Mouse (Mus musculus) testis, adult 2 months (tissue): ENCODE measurements around the gene Adamts13. TPM values are rescaled to one million over a fixed set of nuclear protein-coding genes. Genes with fewer than 3 reads are reported as not detected.
A peak's percentile ranks its signal among the peaks of the same experiment; 100 is the strongest.

Experiments used
- H3K27ac ChIP-seq: fragments of 200-500 bp; 2 replicates; pipeline ENCODE4 v1.5.1; 2012; ENCODE audit warnings: low read depth, low read length; ENCODE audit not compliant: control insufficient read depth, insufficient read depth
- H3K27me3 ChIP-seq: fragments of 200-500 bp; 2 replicates; pipeline ENCODE4 v1.6.1; 2012; ENCODE audit warnings: mild to moderate bottlenecking, low read length, moderate library complexity; ENCODE audit not compliant: control insufficient read depth, insufficient read depth
- H3K36me3 ChIP-seq: fragments of 200-500 bp; 2 replicates; pipeline ENCODE4 v1.6.1; 2012; ENCODE audit warnings: mild to moderate bottlenecking, low read length; ENCODE audit not compliant: control insufficient read depth, insufficient read depth
- H3K4me1 ChIP-seq: fragments of 200-500 bp; 2 replicates; pipeline ENCODE4 v1.6.1; 2012; ENCODE audit warnings: low read length; ENCODE audit not compliant: control insufficient read depth, insufficient read depth
- H3K4me3 ChIP-seq: fragments of 200-500 bp; 2 replicates; pipeline ENCODE4 v1.5.1; 2012; ENCODE audit warnings: low read depth, mild to moderate bottlenecking, low read length, moderate library complexity, mixed read lengths; ENCODE audit not compliant: control insufficient read depth
- CTCF ChIP-seq: fragments of 200-500 bp; IDR thresholded peaks from 2 replicates; pipeline ENCODE4 v1.5.1; 2012; ENCODE audit warnings: low read depth, mild to moderate bottlenecking, inconsistent platforms, low read length, moderate library complexity; ENCODE audit not compliant: control insufficient read depth, insufficient read depth, insufficient replicate concordance
- POLR2A ChIP-seq: fragments of 200-500 bp; IDR thresholded peaks from 2 replicates; pipeline ENCODE4 v1.6.1; 2012; ENCODE audit warnings: low read depth, mild to moderate bottlenecking, inconsistent platforms, low read length, moderate library complexity; ENCODE audit not compliant: control insufficient read depth
- polyA plus RNA-seq: library from polyadenylated mRNA; depleted of rRNA; stranded (reverse); fragments of >200 nt; gene quantifications from 2 replicates; pipeline ENCODE4 v1.2.3, GENCODE M21; 2012

Gene Adamts13
- polyA plus RNA-seq, 1 experiment, result 0.02 TPM

DNA sequence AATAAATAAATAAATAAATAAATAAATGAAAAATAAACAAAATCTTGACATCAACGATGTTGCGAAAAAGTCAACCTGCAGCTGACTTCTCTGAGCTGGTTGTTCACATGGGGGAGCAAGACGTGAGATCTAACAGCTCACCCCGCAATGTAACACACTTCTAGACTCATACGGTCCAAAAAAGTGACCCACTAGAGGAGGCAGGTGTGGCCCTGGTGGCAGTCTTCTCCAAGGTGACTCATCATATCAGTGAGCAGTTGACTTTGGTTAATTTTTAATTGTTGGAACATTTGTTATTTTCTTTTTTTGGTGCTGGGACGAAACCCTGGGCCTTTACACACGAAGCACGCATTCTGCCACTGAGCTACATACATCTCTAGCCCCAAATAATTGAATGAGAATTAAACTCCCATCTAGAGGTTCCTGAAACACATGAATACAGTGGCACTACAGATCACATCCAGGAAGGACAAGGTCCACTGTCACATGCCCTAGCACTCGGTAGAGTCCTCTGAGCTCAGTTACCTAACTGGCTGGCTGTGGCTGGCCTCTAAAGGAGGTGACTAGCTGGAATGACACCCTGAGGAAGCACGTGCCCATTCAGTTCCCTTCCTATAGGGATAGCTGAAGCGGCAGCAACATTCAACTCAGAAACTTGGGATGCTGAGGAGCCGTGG is 16.3 kb upstream of the Adamts13 start:
- Histone ChIP-seq H3K27ac (no peak overlapping the region), H3K4me1 (no peaks in the 10 kb centered on the region), H3K36me3 (no peaks in the 10 kb centered on the region; the same call in none of the 2 replicates), H3K27me3 (no peaks in the 10 kb centered on the region), H3K4me3 (no peak overlapping the region)
- TF ChIP-seq POLR2A, result no peak
- no peak for TF ChIP-seq CTCF

DNA sequence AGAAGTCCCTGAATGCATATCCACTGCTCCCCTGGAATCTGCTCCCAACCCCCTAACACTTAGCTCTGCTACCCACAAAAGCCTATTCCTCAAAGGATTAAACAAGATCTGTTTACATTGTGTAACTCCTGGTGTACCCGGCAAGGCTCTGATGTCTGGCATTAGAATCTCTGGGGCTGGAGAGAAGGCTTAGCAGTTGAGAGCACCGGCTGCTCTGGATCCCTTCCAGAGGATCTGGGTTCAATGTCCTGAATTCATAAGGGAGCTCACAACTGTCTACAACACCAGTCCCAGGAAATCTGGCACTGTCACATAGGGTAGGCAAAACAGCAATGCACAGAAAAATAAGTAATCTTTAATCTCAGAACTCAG is 15.7 kb upstream of the Adamts13 start:
- Histone ChIP-seq H3K36me3 (no peaks in the 10 kb centered on the region; the same call in none of the 2 replicates), H3K4me3 (no peak overlapping the region), H3K4me1 (no peaks in the 10 kb centered on the region), H3K27ac (no peak overlapping the region), H3K27me3 (no peaks in the 10 kb centered on the region)
- TF ChIP-seq POLR2A (no peak), CTCF (no peak)

DNA sequence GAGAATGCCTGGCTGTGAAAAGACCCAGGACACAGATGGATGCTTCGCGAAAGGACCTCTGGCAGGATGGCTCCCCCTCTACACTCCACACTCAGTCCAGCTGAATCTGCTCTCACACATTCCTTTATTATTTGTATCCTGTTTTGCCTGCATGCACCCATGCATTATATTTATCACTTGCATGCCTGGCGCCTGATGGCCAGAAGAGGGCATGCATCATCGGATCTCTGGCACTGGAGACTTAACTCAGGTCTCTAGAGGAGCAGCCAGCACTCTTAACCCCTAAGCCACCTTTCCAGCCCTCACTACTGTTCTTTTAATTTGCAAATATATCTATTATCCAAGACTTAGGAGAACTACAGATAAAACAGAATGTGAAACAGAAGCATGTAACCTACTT is 12.5 kb upstream of the Adamts13 start:
- no peak overlapping the region for H3K4me3 ChIP-seq
- H3K36me3 ChIP-seq, result no peaks in the 10 kb centered on the region; the same call in none of the 2 replicates
- TF ChIP-seq CTCF (peak; percentile 7; the same call in 1 of the 2 replicates), POLR2A (no peak)

DNA sequence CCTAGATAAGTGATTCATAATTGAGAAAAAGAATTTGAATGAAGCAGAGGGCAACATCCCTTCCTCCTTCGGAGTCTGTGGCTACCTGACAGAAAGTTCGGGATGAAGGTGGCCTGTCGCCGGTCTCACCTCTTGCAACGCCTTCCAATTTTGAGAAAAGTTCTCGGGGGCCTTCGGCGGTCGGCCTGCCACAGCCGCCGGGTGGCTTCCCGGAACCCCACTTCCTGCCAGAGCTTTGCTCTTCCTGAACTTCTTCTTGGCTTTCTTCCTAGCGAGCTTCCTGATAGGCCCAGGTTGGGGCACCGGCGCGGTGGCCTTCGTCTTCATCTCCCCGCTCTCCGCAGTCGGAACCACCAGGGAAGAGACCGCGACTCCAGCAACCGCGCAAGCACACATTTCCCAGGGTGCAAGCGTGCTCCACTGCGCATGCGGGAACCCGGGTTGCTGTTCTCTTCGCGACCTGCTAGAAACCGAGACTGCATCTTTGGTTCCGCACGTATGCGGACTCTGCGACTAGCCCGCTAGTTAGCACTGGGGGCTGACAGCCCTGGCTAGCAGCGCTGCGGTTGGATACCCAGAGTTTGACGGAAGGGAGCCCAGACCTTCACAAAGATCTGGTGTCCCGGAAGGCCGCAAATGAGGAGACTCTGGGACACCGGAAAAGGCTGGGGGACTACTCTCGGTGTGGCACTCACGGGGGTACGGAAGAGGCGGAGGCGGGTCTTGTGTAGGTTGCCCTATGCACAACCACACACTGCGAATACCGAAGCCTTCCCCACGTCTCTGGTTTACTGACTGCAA is 9.1 kb upstream of the Adamts13 start, which contains the start of gene Rexo4:
Gene Rexo4, minus strand, starts transcription at position 464 of the 801 bp plus-strand sequence.
- TF ChIP-seq CTCF, result no peak
- peak; percentile 63; the same call in 1 of the 2 replicates for TF ChIP-seq POLR2A
- no peaks in the 10 kb centered on the region for H3K27me3 ChIP-seq
- peaks cover 5% of the 10 kb centered on the region for H3K4me1 ChIP-seq
- peak within 1 kb of the TSS; percentile 94 for H3K4me3 ChIP-seq
- H3K27ac ChIP-seq, result peak within 1 kb of the TSS; percentile 96
- H3K36me3 ChIP-seq, result no peaks in the 10 kb centered on the region

More for the DNA sequence above, 12.5 kb upstream of the Adamts13 start:
- Histone ChIP-seq H3K4me1 (peaks cover 5% of the 10 kb centered on the region), H3K27me3 (no peaks in the 10 kb centered on the region), H3K27ac (no peak overlapping the region)

DNA sequence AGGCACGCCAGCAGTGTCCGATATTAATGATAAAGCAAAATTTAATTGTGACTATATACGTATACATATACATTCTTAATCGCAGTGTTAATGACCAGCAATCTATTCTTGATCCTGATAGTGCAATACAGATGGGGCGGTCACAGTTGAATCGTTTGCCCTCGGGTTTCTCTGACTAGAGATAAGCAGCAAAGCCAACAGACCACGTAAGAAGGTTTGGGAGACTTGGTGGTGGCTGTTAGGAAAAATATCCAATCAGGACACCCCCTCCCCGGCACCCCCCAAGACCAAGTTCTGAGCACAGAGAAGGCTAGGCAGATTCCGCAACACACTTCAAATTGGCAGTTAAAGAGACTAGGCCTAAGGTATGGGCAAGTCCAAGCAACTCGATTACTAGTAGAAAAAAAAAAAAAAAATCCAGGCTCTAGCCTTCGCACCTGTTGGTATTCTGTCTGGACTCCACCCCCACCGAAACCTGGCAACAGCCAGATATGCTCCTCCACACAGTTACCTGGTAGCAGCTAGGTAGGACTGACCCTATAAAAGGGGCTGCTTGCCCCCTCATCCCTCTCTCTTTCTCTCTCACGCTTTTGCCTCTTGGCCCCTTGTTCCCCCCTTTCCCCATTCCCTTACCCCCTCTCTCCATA is 8.4 kb upstream of the Adamts13 start:
- peaks cover 5% of the 10 kb centered on the region for H3K4me1 ChIP-seq
- no peak for TF ChIP-seq CTCF
- no peak for TF ChIP-seq POLR2A
- H3K4me3 ChIP-seq, result peak overlapping the region; percentile 94
- H3K27ac ChIP-seq, result peak overlapping the region; percentile 96
- no peaks in the 10 kb centered on the region for H3K27me3 ChIP-seq
- H3K36me3 ChIP-seq, result no peaks in the 10 kb centered on the region

DNA sequence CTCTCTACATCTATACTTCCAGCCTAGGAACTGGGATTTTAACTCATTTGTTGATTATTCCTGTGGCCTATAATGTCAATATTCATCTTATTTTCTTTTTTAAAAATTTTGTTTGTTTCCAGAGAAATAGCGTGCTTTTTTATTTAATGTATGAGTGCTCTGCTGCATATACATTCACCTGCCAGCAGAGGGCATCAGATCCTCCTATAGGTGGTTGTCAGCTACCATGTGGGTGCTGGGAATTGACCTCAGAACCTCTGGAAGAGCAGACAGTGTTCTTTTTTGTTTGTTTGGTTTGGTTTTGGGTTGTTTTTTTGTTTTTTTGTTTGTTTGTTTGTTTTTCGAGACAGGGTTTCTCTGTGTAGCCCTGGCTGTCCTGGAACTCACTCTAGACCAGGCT is 6.0 kb upstream of the Adamts13 start:
- no peaks in the 10 kb centered on the region for H3K36me3 ChIP-seq
- no peak overlapping the region for H3K27ac ChIP-seq
- no peak overlapping the region for H3K4me3 ChIP-seq
- TF ChIP-seq POLR2A (no peak), CTCF (no peak)
- no peaks in the 10 kb centered on the region for H3K27me3 ChIP-seq
- H3K4me1 ChIP-seq, result peaks cover 5% of the 10 kb centered on the region

DNA sequence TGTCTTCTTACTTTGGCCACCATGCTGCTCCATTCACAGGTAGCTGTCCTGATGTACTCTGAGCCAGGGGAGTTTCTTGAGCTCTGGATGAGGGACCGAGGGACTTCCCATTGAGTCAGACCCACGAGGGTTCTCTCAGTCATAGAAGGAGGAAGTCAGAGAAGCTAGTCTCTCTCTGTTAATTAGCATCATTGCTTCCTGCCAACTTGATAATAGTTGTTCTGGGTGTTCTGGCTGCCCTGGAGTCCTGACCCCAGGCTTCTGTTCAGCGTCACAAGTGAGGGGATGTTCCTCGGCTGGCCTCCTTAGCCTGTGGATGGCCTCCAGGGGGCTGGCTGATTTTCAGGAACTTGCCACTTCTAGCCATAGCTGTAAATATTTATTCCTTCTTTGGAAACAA is 744 bp downstream of the Adamts13 start:
- no peak overlapping the region for H3K4me3 ChIP-seq
- H3K4me1 ChIP-seq, result no peaks in the 10 kb centered on the region
- no peaks in the 10 kb centered on the region for H3K27me3 ChIP-seq
- H3K36me3 ChIP-seq, result no peaks in the 10 kb centered on the region
- H3K27ac ChIP-seq, result no peak overlapping the region
- no peak for TF ChIP-seq CTCF
- no peak for TF ChIP-seq POLR2A
